Mouse (Mus musculus): ENCODE measurements around the gene Cyp27a1.

The Cyp27a1 gene

GRCm38 (mm10) chr1:74753266-74753974, 40.0 kb downstream of the Cyp27a1 start:
- in situ Hi-C loops (cut with MboI; ENCODE audit: low pct_unique_long_range_greater_than_20kb in 1 of 2, low sequenced_read_pairs in 2 of 2, unreplicated experiment in 1 of 2), result no loop called here

GRCm38 (mm10) chr1:74754175-74754785, 40.9 kb downstream of the Cyp27a1 start:
- in situ Hi-C loops (cut with MboI; ENCODE audit: low pct_unique_long_range_greater_than_20kb in 1 of 2, low sequenced_read_pairs in 2 of 2, unreplicated experiment in 1 of 2), result no loop called here

- in situ Hi-C loops (cut with MboI; ENCODE audit: low pct_unique_long_range_greater_than_20kb in 1 of 2, low sequenced_read_pairs in 2 of 2, unreplicated experiment in 1 of 2), result loop anchor here in 1 of 2 experiments (5.0 kb wide), 1 partner anchor 42 kb away; no protein-coding TSS in a partner anchor
Observed at GRCm38 (mm10) chr1:74759773-74760172, 46.4 kb downstream of the Cyp27a1 start.

- in situ Hi-C loops (cut with MboI; ENCODE audit: low pct_unique_long_range_greater_than_20kb in 1 of 2, low sequenced_read_pairs in 2 of 2, unreplicated experiment in 1 of 2), result no loop called here
Observed at GRCm38 (mm10) chr1:74763081-74763480, 49.7 kb downstream of the Cyp27a1 start.

- in situ Hi-C loops (cut with MboI; ENCODE audit: low pct_unique_long_range_greater_than_20kb in 1 of 2, low sequenced_read_pairs in 2 of 2, unreplicated experiment in 1 of 2), result loop anchor here (5.0 kb wide), 2 partner anchors 36 to 111 kb away; no protein-coding TSS in a partner anchor
Observed at GRCm38 (mm10) chr1:74770727-74771466, 57.5 kb downstream of the Cyp27a1 start.

GRCm38 (mm10) chr1:74771467-74771844, 58.1 kb downstream of the Cyp27a1 start:
- in situ Hi-C loops (cut with MboI; ENCODE audit: low pct_unique_long_range_greater_than_20kb in 1 of 2, low sequenced_read_pairs in 2 of 2, unreplicated experiment in 1 of 2), result loop anchor here (5.0 kb wide), 2 partner anchors 36 to 111 kb away; no protein-coding TSS in a partner anchor

GRCm38 (mm10) chr1:74771845-74771930, 58.3 kb downstream of the Cyp27a1 start, which contains the start of gene Wnt6:
Gene Wnt6 (plus strand): TSS chr1:74771892.
- in situ Hi-C loops (cut with MboI; ENCODE audit: low pct_unique_long_range_greater_than_20kb in 1 of 2, low sequenced_read_pairs in 2 of 2, unreplicated experiment in 1 of 2), result loop anchor here (5.0 kb wide), 2 partner anchors 36 to 111 kb away; no protein-coding TSS in a partner anchor

GRCm38 (mm10) chr1:74771931-74772620, 58.7 kb downstream of the Cyp27a1 start:
- in situ Hi-C loops (cut with MboI; ENCODE audit: low pct_unique_long_range_greater_than_20kb in 1 of 2, low sequenced_read_pairs in 2 of 2, unreplicated experiment in 1 of 2), result loop anchor here (5.0 kb wide), 2 partner anchors 35 to 110 kb away; no protein-coding TSS in a partner anchor

- in situ Hi-C loops (cut with MboI; ENCODE audit: low pct_unique_long_range_greater_than_20kb in 1 of 2, low sequenced_read_pairs in 2 of 2, unreplicated experiment in 1 of 2), result loop anchor here (5.0 kb wide), 2 partner anchors 34 to 109 kb away; no protein-coding TSS in a partner anchor
Observed at GRCm38 (mm10) chr1:74773136-74773535, 59.8 kb downstream of the Cyp27a1 start.

GRCm38 (mm10) chr1:74774062-74774461, 60.7 kb downstream of the Cyp27a1 start:
- in situ Hi-C loops (cut with MboI; ENCODE audit: low pct_unique_long_range_greater_than_20kb in 1 of 2, low sequenced_read_pairs in 2 of 2, unreplicated experiment in 1 of 2), result loop anchor here (5.0 kb wide), 2 partner anchors 33 to 108 kb away; no protein-coding TSS in a partner anchor

GRCm38 (mm10) chr1:74775816-74776215, 62.4 kb downstream of the Cyp27a1 start:
- in situ Hi-C loops (cut with MboI; ENCODE audit: low pct_unique_long_range_greater_than_20kb in 1 of 2, low sequenced_read_pairs in 2 of 2, unreplicated experiment in 1 of 2), result loop anchor here in 1 of 2 experiments (25.0 kb wide), 1 partner anchor 661 kb away; the partner anchor contains the start of gene Gmppa

- in situ Hi-C loops (cut with MboI; ENCODE audit: low pct_unique_long_range_greater_than_20kb in 1 of 2, low sequenced_read_pairs in 2 of 2, unreplicated experiment in 1 of 2), result loop anchor here in 1 of 2 experiments (25.0 kb wide), 1 partner anchor 658 kb away; the partner anchor contains the start of gene Gmppa
Observed at GRCm38 (mm10) chr1:74778934-74779486, 65.6 kb downstream of the Cyp27a1 start.

- in situ Hi-C loops (cut with MboI; ENCODE audit: low pct_unique_long_range_greater_than_20kb in 1 of 2, low sequenced_read_pairs in 2 of 2, unreplicated experiment in 1 of 2), result loop anchor here in 1 of 2 experiments (25.0 kb wide), 1 partner anchor 655 kb away; the partner anchor contains the start of gene Gmppa
Observed at GRCm38 (mm10) chr1:74782045-74782444, 68.7 kb downstream of the Cyp27a1 start.

- in situ Hi-C loops (cut with MboI; ENCODE audit: low pct_unique_long_range_greater_than_20kb in 1 of 2, low sequenced_read_pairs in 2 of 2, unreplicated experiment in 1 of 2), result loop anchor here in 1 of 2 experiments (25.0 kb wide), 1 partner anchor 654 kb away; the partner anchor contains the start of gene Gmppa
Observed at GRCm38 (mm10) chr1:74783554-74783953, 70.2 kb downstream of the Cyp27a1 start.

GRCm38 (mm10) chr1:74784041-74784759, 70.8 kb downstream of the Cyp27a1 start:
- in situ Hi-C loops (cut with MboI; ENCODE audit: low pct_unique_long_range_greater_than_20kb in 1 of 2, low sequenced_read_pairs in 2 of 2, unreplicated experiment in 1 of 2), result loop anchor here in 1 of 2 experiments (25.0 kb wide), 1 partner anchor 653 kb away; the partner anchor contains the start of gene Gmppa
